Mouse (Mus musculus) brain, adult 10 weeks (tissue): ENCODE data around the gene Gm20837. TPM values are rescaled to one million over a fixed set of nuclear protein-coding genes. Genes with fewer than 3 reads are reported as not detected.

Experiments used
- polyA plus RNA-seq: library from polyadenylated mRNA; stranded (reverse); fragments of 350-450 nt; fragmentation: Illumina TruSeq; extraction: RNeasy Lipid Tissue Mini Kit (QIAGEN cat#74804); gene quantifications from one replicate; pipeline ENCODE4 v1.2.3, GENCODE M21; 2015; ENCODE audit warnings: low read depth, low replicate concordance

Gene Gm20837
- polyA plus RNA-seq, result not detected

GRCm38 (mm10) chrY:90400948-90401347 is at the start of gene Gm20837:
Gene Gm20837 (plus strand): TSS chrY:90401248.

